Mouse (Mus musculus) left cerebral cortex, adult 9 months (tissue): ENCODE measurements around the gene Sdhaf1.
A peak's percentile ranks its signal among the peaks of the same experiment; 100 is the strongest.

Experiments used
- DNase-seq, 2 experiments: peaks; one replicate each; pipeline ENCODE4 v3.0.0; 2022; ENCODE audit warnings: low spot score in 2 of 2

The Sdhaf1 gene

DNA sequence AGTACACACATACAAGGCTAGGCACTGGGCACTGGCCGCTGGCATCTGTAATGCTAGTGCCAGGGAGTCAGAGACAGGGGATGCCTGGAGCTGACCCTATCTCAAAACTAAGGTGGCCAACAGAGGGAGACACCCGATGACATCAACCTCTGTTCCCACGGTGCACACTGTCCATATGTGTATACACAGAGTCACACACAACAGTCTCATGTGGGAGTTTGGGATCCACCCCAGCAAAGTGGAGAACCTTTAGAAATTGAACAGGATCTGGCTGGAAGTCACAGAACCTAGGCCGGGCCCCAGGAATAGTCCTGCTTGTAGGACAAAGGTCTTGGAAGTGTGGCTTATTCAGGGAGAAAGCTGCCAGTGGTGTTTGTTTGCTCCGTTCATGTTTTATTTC is 29.4 kb downstream of the Sdhaf1 start:
- no peak for DNase-seq

DNA sequence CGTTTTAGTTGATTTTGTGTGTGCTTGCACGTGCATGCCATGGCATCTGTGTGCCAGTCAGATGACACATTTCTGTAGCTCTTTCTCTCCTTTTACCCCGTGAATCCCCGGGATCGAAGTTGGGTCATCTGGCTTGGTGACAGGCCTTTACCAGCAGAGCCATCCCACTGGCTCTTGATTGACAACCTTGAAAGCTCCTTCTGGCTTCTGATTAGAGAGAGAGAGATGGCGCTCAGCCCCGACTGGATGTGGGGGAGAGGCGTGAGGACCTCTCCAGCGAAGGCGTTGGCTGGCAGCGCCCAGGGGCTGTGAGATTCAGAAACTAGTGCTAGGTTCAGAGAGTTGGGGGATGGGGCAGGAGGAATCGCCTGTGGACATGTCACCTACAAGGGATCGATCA is 29.9 kb downstream of the Sdhaf1 start:
- DNase-seq = peak in 1 of 2 experiments; percentile 44

DNA sequence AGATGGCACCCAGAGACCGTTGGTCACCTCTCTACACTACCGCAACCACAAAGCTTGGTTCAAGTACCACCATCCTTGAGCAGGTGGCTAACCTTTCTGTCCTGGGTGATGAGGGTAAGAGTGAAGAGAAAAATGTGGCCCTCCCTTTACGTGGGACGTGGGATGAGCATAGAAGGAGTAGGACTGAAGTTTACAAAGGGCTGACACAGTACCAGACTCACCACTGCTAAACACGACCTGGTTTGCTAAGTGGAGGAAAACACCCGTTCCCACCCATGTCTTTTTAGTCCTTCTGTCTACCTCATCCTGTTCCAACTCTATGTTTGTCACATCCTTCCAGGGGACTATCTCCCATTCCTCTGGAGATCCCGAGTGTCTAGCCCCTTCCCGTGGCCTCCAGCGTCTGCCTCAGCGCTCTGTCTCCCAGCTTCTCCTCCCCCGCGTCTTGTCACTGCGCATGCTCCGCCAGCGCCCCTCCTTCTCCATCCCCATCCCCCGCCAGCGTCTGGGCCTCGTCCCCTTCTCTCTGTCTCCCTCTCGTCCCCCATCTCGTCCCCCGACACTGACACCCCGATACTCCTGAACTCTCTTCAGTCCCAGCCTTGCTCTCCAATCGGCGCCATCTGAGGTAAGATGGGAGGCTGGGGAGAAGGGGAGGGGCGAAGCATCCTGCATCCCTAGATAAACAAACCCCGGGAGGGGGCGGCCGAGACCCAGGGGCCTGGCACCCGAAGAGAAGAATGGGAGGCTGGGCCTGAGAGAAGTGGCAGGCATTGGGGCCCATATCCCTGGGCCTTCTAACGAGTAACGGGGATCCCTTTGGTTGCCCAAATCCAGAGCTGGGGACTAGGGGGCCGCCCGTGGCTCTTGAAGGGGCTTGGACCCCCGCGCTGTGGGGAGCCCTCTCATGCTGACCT is 32.2 kb downstream of the Sdhaf1 start, which contains the start of gene Clip3:
Gene Clip3, plus strand, starts transcription at position 514 of the 917 bp plus-strand sequence.
- DNase-seq = peak; percentile 76 to 92

DNA sequence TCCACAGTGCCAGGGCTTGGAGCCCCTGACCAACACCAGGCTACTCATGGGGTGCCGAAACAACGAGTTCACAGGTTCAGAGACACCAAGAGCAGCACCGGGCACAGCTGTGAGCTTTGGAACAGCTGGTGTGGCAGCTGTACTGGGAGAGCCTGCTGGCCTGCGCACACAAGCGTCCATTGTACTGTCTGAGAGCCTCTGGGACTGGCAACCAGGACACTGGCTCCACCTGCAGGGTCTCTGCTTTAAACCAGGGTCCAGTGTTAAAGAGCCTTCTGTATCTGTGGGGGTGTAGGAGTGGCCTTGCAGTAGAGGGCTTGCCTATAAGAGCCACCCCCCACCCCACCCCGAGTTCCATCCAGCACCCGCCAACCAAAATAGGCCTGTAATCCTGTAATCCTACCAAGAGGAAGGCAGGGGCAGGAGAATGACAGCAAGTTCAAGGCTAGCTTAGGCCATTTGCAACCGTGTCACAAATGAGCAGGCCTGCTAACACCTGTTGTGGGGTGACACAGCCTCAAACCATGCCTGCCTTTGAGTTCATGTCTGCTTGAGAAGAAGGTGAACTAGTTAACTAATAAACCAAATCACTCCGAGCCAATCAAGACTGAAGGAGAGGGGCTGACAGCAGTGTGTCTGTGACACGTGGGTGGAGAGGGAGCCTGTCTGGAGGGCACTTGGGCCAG is 33.8 kb downstream of the Sdhaf1 start:
- DNase-seq = no peak

DNA sequence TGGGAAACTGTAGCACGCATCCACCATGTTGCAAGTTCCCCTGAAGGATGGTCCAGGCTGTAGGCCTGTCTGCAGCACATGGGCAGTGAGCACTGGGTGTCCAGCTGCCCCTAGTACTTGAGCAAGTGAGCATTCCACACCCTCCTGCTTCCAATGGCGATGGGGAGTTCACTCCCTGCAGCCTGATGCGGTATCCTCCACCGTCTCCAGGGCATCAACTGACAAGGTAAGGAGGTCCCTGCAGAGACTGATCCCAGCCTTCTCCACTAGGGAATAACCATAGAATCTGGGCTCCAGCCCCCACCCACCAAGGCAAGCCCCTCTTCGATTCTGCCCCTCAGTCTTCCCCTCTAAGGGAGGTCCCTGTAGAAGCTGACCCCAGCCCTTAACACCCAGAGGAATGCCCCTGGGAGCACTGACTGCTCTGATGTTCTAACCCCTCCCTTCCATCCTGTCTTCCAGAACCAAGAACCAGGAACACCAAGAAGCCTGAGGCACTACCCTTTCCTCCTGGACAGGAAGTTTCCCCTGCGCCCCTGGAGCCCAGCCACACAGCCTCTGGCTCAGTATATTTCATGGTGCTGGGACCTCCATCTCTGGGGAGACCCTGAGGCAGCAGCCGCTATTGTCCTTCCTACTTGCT is 34.5 kb downstream of the Sdhaf1 start:
- no peak for DNase-seq

DNA sequence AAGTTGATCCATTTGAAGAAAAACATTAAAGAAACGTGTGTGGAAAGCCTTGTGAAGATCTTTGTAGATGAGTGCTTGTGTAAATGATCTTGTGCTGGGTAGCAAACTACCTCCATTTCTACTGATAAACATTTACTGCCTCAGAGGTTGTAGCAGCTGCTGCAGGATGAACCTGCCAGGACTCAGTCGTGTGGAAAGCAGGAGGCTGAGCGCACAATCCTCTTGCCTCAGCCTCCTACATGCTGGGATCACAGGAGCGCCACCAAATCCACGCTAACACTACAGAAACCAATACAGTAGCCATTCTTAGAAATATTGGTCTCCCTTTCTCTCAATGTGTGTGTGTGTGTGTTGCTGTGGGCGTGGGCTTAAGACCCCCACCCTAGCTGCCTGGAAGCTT is 35.6 kb downstream of the Sdhaf1 start:
- no peak for DNase-seq

DNA sequence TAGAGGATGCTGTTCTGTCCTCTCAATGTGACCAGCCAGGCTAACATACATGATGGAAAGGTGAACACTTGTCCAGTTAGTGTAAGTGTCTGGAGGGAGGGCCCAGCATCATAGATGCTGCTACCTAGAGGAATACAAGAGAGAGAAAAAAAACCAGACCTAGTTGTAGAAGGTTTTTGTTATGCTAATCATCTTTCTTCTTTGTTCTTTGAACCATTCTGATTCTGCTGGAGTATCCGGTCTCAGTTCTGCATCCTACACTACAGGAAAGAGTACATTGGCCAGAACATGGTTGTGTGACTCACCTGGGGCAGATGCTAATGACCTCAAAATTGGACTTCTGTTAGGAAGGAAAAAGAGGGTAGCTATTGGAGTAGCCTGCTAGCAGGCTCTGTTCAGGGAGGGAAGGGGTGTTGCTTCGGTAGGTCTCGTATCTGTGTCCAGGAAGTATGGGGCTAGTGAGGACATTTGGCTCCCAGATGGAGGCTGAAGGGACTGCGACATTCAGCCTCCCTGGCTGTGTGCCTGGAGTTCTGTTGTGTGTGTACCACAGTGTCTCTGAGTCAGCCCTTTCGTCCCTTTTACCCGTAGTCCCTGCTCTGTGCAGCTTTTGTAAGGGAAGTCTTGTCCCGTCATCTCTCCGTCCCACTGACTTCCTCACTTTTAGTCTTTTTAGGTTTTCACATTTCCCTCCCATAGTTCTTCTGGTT is 36.8 kb downstream of the Sdhaf1 start:
- DNase-seq = no peak

DNA sequence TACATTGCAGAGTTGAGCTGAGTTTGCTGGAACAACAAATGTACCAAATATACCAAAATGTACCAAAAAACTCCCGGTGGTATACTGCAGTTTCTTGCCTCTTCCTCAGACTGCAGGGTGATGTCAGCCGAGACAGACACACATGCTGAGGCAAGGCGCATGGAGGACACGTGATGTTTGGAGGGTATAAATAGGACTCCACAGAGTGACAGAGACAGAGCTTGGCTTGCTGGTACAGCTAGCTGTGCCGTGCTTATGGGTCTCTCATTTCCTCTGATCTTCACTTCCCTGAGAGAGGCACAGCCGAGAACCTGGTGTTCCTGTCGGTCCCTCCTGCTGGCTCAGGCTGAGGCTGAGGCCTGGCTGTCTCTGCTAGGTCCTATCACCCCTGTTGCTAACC is 41.0 kb downstream of the Sdhaf1 start:
- DNase-seq = no peak

DNA sequence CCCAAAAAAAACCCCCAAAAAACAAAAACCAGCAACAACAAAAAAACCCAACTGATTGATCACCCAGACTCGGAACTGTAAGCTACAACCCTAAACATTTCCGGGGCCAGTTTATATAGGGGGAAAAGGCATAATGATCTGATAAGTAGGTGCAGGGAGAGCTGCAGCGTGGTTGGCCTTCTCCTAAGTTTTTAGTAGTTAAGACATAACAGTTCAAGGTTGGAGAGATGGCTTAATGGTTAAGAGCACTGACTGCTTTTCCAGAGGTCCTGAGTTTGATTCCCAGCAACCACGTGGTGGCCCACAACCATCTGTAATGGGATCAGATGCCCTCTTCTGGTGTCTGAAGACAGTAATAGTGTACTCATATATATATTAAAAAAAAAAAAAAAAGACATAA is 42.2 kb downstream of the Sdhaf1 start:
- DNase-seq = no peak

DNA sequence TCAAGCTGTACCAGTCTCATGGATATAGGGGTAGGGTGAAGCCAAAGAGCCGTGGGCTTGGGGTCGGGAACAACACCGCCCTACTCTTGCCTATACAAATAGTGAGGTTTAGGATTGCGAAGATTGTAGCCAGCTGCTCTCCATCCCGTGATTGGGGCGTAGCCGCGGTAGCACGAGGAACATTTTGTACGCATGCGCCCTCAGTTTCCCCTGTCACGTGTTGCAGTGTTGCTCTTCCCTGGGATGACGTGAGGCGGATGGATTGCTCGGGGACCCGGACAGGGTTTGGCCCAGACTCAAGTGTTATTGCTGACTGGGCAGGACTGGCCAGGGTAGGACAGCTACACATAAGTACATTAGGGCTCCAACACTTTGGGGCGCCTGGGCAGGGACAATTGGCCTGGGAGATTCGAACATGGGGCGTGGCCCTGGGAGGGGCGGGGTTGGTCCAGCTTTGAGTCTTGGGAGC is 43.0 kb downstream of the Sdhaf1 start:
- peak; percentile 81 to 94 for DNase-seq

DNA sequence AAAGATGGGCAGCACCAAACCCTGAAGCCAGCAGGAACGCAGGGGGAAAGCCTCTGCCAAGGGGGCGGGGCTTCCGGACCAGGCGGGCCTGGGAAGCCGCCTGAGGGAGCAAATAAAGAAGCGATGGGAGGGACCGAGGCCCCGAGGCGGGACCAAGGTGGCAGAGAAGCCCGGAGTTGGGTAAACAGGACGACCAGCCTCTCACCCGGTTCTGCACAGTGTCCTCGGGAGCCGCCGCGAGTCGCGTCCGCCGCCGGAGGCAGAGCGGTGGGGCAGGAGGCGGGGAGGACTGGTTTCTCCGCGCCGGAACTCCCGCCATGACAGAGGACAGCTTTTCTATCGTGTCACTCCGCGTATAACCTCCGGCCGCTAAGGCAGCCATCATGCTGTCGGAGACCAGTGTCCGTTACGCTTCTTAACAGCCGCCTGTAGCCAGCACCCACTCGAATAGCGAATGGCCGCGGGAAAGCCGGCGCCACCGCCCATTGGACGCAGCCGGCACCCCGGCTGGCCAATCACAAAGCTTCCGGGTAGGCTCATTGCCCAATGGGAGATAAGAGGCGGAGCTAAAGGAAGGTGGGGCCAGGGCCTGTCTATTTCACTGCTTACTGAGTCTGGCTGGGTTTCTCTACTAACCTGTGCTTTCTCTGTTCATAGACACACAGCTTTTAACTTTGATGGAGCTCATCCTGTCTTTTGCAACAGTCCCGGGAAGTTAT is 43.6 kb downstream of the Sdhaf1 start, which contains the start of the genes Thap8 and Wdr62:
Gene Thap8, plus strand, starts transcription at position 144 of the 719 bp plus-strand sequence.
Gene Wdr62, minus strand, starts transcription at position 469 of the 719 bp plus-strand sequence.
- DNase-seq = peak; percentile 77 to 92

DNA sequence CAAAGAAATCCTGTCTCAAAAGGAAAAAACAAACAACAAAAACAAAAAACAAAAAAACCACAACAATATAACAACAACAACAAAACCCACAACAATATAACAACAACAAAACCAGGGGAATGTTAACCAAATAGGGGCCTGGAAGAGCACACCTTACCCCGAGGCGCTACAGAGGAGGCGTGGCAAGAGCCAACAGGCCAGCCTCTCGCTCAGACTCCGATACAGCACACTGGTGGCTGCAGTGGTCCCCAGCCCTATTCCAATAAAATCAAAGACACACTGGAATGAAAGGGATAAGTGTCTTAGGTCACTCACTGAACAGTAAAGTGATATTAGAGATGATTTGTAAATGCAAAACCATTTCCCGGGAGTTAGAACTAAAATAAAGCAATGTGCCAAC is 44.2 kb downstream of the Sdhaf1 start:
- DNase-seq = no peak

DNA sequence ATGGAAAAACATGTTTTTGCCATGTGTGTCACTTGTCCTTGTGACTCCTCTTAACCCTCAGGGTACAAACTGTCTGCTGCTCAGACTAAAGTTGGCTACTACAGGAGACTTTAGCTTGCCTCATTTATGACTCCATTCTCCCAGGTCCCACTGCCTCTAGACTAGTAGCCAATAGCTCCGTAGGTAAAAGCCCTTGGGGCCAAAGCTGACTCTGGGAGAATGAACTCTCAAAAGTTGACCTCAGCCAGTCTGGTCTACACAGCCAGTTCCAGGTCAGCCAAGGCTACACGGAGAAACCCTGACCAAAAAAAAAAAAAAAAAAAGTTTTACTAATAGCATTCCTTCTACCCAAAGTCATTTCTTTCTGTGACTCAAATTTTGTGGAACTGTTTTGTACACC is 44.8 kb downstream of the Sdhaf1 start:
- DNase-seq = no peak

DNA sequence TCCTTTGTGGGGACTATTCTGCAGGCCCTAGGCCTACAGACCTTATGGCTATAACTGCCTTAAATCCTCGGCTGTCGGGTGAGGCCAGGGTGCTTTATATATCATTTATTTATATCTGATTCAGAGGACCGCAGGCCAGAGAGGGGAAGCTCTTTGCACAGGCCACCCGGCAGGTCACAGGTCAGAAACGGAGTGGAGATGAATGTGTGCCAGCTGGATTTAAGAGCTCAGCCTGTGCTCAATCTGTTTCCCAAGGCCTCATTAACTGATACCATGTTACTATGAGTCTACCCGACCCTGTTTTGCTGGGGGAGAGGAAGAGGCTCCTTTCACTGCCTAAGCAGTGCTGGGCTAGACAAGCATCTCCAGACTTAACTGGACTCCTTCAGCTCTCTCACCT is 49.3 kb downstream of the Sdhaf1 start:
- no peak for DNase-seq
